Mouse (Mus musculus): ENCODE results near the gene Krtap12-1.

- TF ChIP-seq CTCF (IDR thresholded peaks at IDR 0.05; ENCODE audit: extremely low read depth, insufficient read length, insufficient replicate concordance, low read depth, low read length) (no peak), POLR2A (IDR thresholded peaks at IDR 0.05; ENCODE audit: low read depth, low read length) (no peak)
These were observed 7.9 kb downstream of the Krtap12-1 start for GRCm38 (mm10) chr10:77728280-77728679.

Data from small intestine, adult 2 months (tissue).